18 mouse cellular contexts compared by ENCODE assay signal in the genomic region with DNA sequence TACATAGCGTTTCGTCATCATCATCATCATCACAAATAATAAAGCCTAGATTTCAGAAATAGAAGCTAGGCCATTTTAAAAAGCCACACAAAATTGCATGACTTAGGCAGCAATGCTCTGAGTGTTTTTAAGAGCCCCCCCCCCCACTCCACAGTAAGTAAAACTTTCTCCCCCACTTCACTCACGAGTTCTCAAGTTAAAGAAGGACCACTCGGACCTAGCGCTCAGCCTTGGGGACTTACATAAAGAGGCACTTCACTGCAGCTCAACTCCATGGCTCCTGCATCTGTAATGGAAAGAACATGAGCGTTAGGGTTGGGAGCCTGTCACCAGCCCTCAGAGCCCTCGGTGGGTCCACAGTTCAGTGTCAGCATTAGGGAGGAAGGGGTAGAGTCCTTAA.
"Had no signal": no experiment of that assay in that cellular context is flagged by ENCODE, and none has a peak within 500 bp of the region (broad histone marks: within the 10 kb centered on the region; RNA-seq: fewer than 3 reads in every experiment).

No protein-coding gene starts in this region.

- DNase-seq: liver, embryonic 13.5 days; liver, postnatal 0 days; lung, adult 2 months; lung, postnatal 14 days; right cerebral cortex, postnatal 14 days; thymus, adult 2 months; thymus, postnatal 14 days; thymus, postnatal 36 days had no signal

- H3K27me3 ChIP-seq: liver, embryonic 13.5 days; liver, embryonic 15.5 days; lung, embryonic 15.5 days; midbrain, embryonic 13.5 days; midbrain, embryonic 15.5 days; neural tube, embryonic 12.5 days; stomach, embryonic 15.5 days had no signal

- H3K4me3 ChIP-seq: liver, embryonic 13.5 days; liver, embryonic 15.5 days; lung, embryonic 15.5 days; megakaryocyte, embryonic 14.5 days; midbrain, embryonic 13.5 days; midbrain, embryonic 15.5 days; neural tube, embryonic 12.5 days; stomach, embryonic 15.5 days had no signal

- H3K27ac ChIP-seq: liver, embryonic 13.5 days; liver, embryonic 15.5 days; lung, embryonic 15.5 days; macrophage; midbrain, embryonic 13.5 days; midbrain, embryonic 15.5 days; neural tube, embryonic 12.5 days; stomach, embryonic 15.5 days; stomach, postnatal 0 days had no signal

- H3K9ac ChIP-seq: liver, embryonic 13.5 days; liver, embryonic 15.5 days; liver, postnatal 0 days; lung, embryonic 15.5 days; midbrain, embryonic 13.5 days; midbrain, embryonic 15.5 days; neural tube, embryonic 12.5 days; stomach, embryonic 15.5 days had no signal

- H3K4me1 ChIP-seq: liver, embryonic 13.5 days; liver, embryonic 15.5 days; megakaryocyte, embryonic 14.5 days; neural tube, embryonic 12.5 days; stomach, embryonic 15.5 days had no signal

- H3K36me3 ChIP-seq: liver, embryonic 13.5 days; liver, embryonic 15.5 days; lung, embryonic 15.5 days; midbrain, embryonic 13.5 days; midbrain, embryonic 15.5 days; neural tube, embryonic 12.5 days; stomach, embryonic 15.5 days had no signal

- ATAC-seq: liver, postnatal 0 days; midbrain, embryonic 13.5 days; midbrain, embryonic 15.5 days had no signal

- H3K9me3 ChIP-seq: liver, embryonic 13.5 days; liver, embryonic 15.5 days; lung, embryonic 15.5 days; megakaryocyte, embryonic 14.5 days; midbrain, embryonic 13.5 days; midbrain, embryonic 15.5 days; neural tube, embryonic 12.5 days; stomach, embryonic 15.5 days had no signal

- H3K4me2 ChIP-seq: liver, embryonic 13.5 days; liver, embryonic 15.5 days; lung, embryonic 15.5 days; midbrain, embryonic 11.5 days; midbrain, embryonic 13.5 days; midbrain, embryonic 15.5 days; neural tube, embryonic 12.5 days; stomach, embryonic 15.5 days had no signal
